Comparison of ENCODE assay signal across 21 mouse cellular contexts in genomic region chr6:122545289-122545882, GRCm38 (mm10). TPM values are rescaled to one million over a fixed set of nuclear protein-coding genes. Genes with fewer than 3 reads are reported as not detected.
DNase-seq lines count a peak whose midpoint lies in the region; ATAC-seq and TF ChIP-seq lines count a peak whose summit lies in the region.
"Had no signal": no experiment of that assay in that cellular context is flagged by ENCODE, and none has a peak within 500 bp of the region (broad histone marks: within the 10 kb centered on the region; RNA-seq: fewer than 3 reads in every experiment).

No protein-coding gene starts in this region.

- no peak overlapping the region for H3K4me3 ChIP-seq in lung, embryonic 16.5 days (ENCODE audit: low read length)
- H3K4me3 ChIP-seq in lung, adult 2 months (replicated peaks; ENCODE audit: extremely low read depth, low read depth, low read length): no peak overlapping the region
- H3K4me3 ChIP-seq in embryonic fibroblast, embryonic 13.5 days (ENCODE audit: insufficient read depth, low read length): no peak overlapping the region

- H3K27me3 ChIP-seq in lung, embryonic 16.5 days (ENCODE audit: control insufficient read depth, insufficient read depth, low read depth, low read length): no peaks in the 10 kb centered on the region

- no peak for TF ChIP-seq POLR2A in lung, adult 2 months (IDR thresholded peaks at IDR 0.05; ENCODE audit: borderline replicate concordance, extremely low read depth, low read depth, low read length)
- no peak for TF ChIP-seq POLR2A in embryonic fibroblast, embryonic 13.5 days (IDR thresholded peaks at IDR 0.05; ENCODE audit: low read depth, low read length)

- 44% methylated on average over 9 of the region's 9 CpGs for WGBS in lung, embryonic 16.5 days
- WGBS in lung, adult 2 months: 50% methylated on average over 9 of the region's 9 CpGs

- no peak overlapping the region for H3K4me2 ChIP-seq in lung, embryonic 16.5 days (ENCODE audit: low read depth, low read length)

- ATAC-seq in lung, embryonic 16.5 days (ENCODE audit: low read depth): peak; percentile 41; the same call in 1 of the 2 replicates
- ATAC-seq in megakaryocyte, adult 5-6 weeks (ENCODE audit: poor library complexity, severe bottlenecking): peak; percentile 77

- TF ChIP-seq CTCF in lung, adult 2 months (IDR thresholded peaks at IDR 0.05; ENCODE audit: insufficient read depth, low read length): no peak
- TF ChIP-seq CTCF in embryonic fibroblast, embryonic 13.5 days (IDR thresholded peaks at IDR 0.05; ENCODE audit: borderline replicate concordance, insufficient read depth, low read length): no peak

- H3K4me1 ChIP-seq in lung, embryonic 16.5 days (replicated peaks; ENCODE audit: control insufficient read depth, insufficient read depth, low read length): no peaks in the 10 kb centered on the region
- H3K4me1 ChIP-seq in lung, adult 2 months (ENCODE audit: control insufficient read depth, insufficient read depth, low read length): no peaks in the 10 kb centered on the region
- 0 out of 2 replicates have a peak, but pooled peaks cover 3% of the 10 kb centered on the region for H3K4me1 ChIP-seq in embryonic fibroblast, embryonic 13.5 days (ENCODE audit: control insufficient read depth, insufficient read depth, low read length)

- no peaks in the 10 kb centered on the region for H3K9me3 ChIP-seq in lung, embryonic 16.5 days (ENCODE audit: control insufficient read depth, low read length)

- DNase-seq in lung, adult 2 months: no peak
- peak; percentile 86 for DNase-seq in Muller cell, postnatal 12 days (ENCODE audit: inconsistent ontology term)
- DNase-seq in urinary bladder, postnatal 36 days (ENCODE audit: low spot score in 2 of 2): no peak
- no peak for DNase-seq in urinary bladder, adult 18-20 months (ENCODE audit: low spot score in 2 of 2)
- no peak for DNase-seq in heart, postnatal 10 days
- DNase-seq: adrenal gland, postnatal 14 days; cerebellum, adult 9-10 months; kidney, adult 9 months; kidney, postnatal 36 days; thymus, postnatal 25 days had no signal

- H3K27ac ChIP-seq in lung, embryonic 16.5 days (ENCODE audit: low read length): no peak overlapping the region
- H3K27ac ChIP-seq in embryonic fibroblast, embryonic 13.5 days (ENCODE audit: insufficient read depth, low read length): peak overlapping the region; percentile 96

- H3K36me3 ChIP-seq in lung, embryonic 16.5 days (ENCODE audit: control insufficient read depth, insufficient read depth, low read length): no peaks in the 10 kb centered on the region

- no peak overlapping the region for H3K9ac ChIP-seq in lung, embryonic 16.5 days (ENCODE audit: low read length)

- intact Hi-C loops in heart, postnatal 10 days (cut with DNase I): no loop called here

RNA-seq across cellular contexts. Expression of gene Aicda, which starts 8.2 kb away (rescaled TPM):
- not detected in 2 replicates for polyA plus RNA-seq in lung, embryonic 16.5 days (2015; fragmentation: Nextera tagmentation; extraction: Ambion mirVana)
- polyA plus RNA-seq in lung, adult 2 months (2012; rRNA removed): not detected in 2 replicates
- polyA plus RNA-seq in embryonic fibroblast, embryonic 13.5 days (2011; ENCODE audit: insufficient read length, low read depth, missing spikeins): not detected in 2 replicates
- 0.07 TPM in 1 of 2 replicates, not detected in the other for total RNA-seq in megakaryocyte, adult 5-6 weeks (2015)
- total RNA-seq in megakaryocyte, adult 5-6 weeks (2017): not detected in 2 replicates
- total RNA-seq in heart, postnatal 10 days (2021): not detected
- total RNA-seq: adrenal gland, postnatal 14 days; hematopoietic stem cell, adult 5-6 weeks; layer of hippocampus, postnatal 14 days; left cerebral cortex, postnatal 36 days; megakaryocyte-erythroid progenitor cell, adult 5-6 weeks had no signal
- polyA plus RNA-seq: forebrain, embryonic 11.5 days; gonadal fat pad, adult 2 months; heart, embryonic 14.5 days; liver, embryonic 16.5 days had no signal

RNA-seq across cellular contexts. Expression of gene Mfap5, which starts 39.7 kb away (rescaled TPM):
- 26.4 and 31.6 TPM in 2 replicates for polyA plus RNA-seq in lung, embryonic 16.5 days (2015; fragmentation: Nextera tagmentation; extraction: Ambion mirVana)
- 126 and 131 TPM in 2 replicates for polyA plus RNA-seq in lung, adult 2 months (2012; rRNA removed)
- 66.5 and 67.6 TPM in 2 replicates for polyA plus RNA-seq in embryonic fibroblast, embryonic 13.5 days (2011; ENCODE audit: insufficient read length, low read depth, missing spikeins)
- not detected in 2 replicates for total RNA-seq in megakaryocyte, adult 5-6 weeks (2015)
- total RNA-seq in megakaryocyte, adult 5-6 weeks (2017): not detected in 2 replicates
- total RNA-seq in heart, postnatal 10 days (2021): 100 to 1,000 TPM in 1 of 2 experiments, 10 to 100 TPM in 1; 93.3 to 120 TPM
- total RNA-seq: hematopoietic stem cell, adult 5-6 weeks; left cerebral cortex, postnatal 36 days; megakaryocyte-erythroid progenitor cell, adult 5-6 weeks had no signal

RNA-seq across cellular contexts. Expression of gene Rimklb, which starts 46.8 kb away (rescaled TPM):
- polyA plus RNA-seq in lung, embryonic 16.5 days (2015; fragmentation: Nextera tagmentation; extraction: Ambion mirVana): 7.5 and 8.3 TPM in 2 replicates
- polyA plus RNA-seq in lung, adult 2 months (2012; rRNA removed): 0.33 and 0.42 TPM in 2 replicates
- polyA plus RNA-seq in embryonic fibroblast, embryonic 13.5 days (2011; ENCODE audit: insufficient read length, low read depth, missing spikeins): 0.97 and 1.3 TPM in 2 replicates
- total RNA-seq in megakaryocyte, adult 5-6 weeks (2015): not detected in 2 replicates
- total RNA-seq in megakaryocyte, adult 5-6 weeks (2017): not detected in 2 replicates
- total RNA-seq in heart, postnatal 10 days (2021): under 1 TPM in 1 of 2 experiments, not detected in 1; 0.45 TPM
- total RNA-seq: hematopoietic stem cell, adult 5-6 weeks; megakaryocyte-erythroid progenitor cell, adult 5-6 weeks had no signal

RNA-seq across cellular contexts. Expression of gene Apobec1, which starts 56.9 kb away (rescaled TPM):
- polyA plus RNA-seq in lung, embryonic 16.5 days (2015; fragmentation: Nextera tagmentation; extraction: Ambion mirVana): 5.2 and 7.0 TPM in 2 replicates
- polyA plus RNA-seq in lung, adult 2 months (2012; rRNA removed): 13.5 and 23.2 TPM in 2 replicates
- polyA plus RNA-seq in embryonic fibroblast, embryonic 13.5 days (2011; ENCODE audit: insufficient read length, low read depth, missing spikeins): 7.4 and 9.4 TPM in 2 replicates
- total RNA-seq in megakaryocyte, adult 5-6 weeks (2015): 112 and 151 TPM in 2 replicates
- total RNA-seq in megakaryocyte, adult 5-6 weeks (2017): 78.0 and 87.4 TPM in 2 replicates
- total RNA-seq in heart, postnatal 10 days (2021): 1 to 10 TPM; 6.4 to 6.9 TPM
